Mouse (Mus musculus): ENCODE results near the gene Tnrc18. TPM values are rescaled to one million over a fixed set of nuclear protein-coding genes. Genes with fewer than 3 reads are reported as not detected.

The Tnrc18 gene
- total and polyA plus RNA-seq, 3 experiments: 58.6 to 91.5 (median 72.1) TPM

DNA sequence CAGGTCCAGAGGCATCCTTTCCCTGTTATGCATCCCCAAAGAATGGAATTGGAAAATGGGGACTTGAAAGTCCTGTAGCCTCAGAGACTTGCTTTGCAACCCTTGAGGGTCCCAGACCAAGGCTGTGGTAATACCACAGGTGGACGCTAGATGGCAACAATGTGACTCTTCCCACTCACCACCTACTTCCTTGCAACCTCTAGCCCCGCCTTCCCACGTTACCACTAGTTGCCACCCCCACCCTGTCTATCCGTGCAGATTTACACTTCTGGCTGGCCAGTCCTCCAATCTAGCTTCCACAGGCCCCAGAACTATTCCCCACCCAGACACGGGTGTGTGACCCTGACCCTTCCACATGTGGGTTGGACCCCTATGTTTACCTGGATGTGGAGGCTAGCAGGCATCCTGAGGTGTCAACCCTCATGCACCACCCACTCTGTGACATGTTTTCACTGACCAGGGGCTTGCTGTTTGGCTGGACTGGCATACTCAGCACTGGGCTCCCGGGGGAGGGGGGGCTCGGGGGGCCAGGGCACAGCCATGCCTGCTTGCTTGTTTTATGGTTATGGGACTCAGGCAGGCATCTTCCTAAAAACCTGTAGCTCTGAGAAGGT is 93.8 kb downstream of the Tnrc18 start:
- DNase-seq: peak; percentile 61

DNA sequence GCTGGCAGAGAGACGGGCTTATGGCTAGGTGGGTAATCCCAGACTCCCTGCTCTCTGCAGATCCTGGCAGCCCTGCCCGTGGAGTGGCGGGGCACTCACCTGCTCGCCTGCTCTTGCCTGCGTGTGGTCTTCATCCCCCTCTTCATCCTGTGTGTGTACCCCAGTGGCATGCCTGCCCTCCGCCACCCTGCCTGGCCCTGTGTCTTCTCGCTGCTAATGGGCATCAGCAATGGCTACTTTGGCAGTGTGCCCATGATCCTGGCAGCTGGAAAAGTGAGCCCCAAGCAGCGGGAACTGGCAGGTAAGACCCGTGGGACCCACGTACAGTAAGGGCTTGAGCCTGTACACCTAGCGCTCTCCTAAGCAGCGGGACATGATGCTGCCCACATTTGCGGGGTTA is 97.6 kb downstream of the Tnrc18 start:
- no peak for DNase-seq

GRCm38 (mm10) chr5:142718486-142718885 is 99.0 kb downstream of the Tnrc18 start:
- no peak for DNase-seq

GRCm38 (mm10) chr5:142718037-142718436 is 99.4 kb downstream of the Tnrc18 start:
- DNase-seq: peak; percentile 75

GRCm38 (mm10) chr5:142716056-142716455 is 101.4 kb downstream of the Tnrc18 start:
- no peak for DNase-seq

GRCm38 (mm10) chr5:142715059-142715458 is 102.4 kb downstream of the Tnrc18 start:
- DNase-seq: no peak

- peak; percentile 77 for DNase-seq
Observed at GRCm38 (mm10) chr5:142713966-142714365, 103.5 kb downstream of the Tnrc18 start.

DNA sequence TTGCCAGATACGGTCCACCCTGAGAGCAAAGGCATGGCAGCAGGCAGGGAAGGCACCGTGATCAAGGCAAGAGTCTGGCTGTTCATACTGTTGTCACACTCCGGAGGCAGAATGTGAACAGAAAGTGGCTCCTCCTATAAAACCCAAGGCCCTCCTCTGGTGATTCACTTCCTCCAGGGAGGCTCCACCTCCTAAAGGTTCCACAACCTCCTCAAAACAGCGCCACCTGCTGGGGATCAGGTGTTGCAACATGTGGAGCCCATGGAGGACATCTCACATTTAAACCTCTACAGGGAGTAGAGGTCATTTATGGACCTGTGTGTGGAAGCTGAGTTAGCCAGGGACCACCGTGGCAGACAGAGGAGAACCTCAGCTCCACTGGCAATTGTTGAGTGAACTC is 105.1 kb downstream of the Tnrc18 start:
- DNase-seq: no peak

DNA sequence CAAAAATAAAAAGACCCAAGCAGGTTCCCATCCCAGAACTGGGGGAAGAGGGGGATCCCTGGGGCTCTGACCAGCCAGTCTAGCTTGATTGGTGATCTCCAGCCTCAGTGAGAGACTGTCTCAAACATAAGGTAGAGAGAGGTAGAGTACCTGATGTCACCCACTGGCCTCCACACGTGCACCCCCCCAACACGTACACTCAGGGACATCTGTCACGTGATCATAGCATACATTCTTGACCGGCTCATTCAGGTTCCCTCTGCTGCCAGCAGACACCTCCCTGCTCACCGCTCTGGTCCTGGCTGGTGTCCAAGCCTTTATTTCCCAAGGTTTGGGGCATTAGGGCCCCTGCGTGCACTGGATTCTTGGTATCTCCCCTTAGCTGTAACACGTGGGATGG is 108.0 kb downstream of the Tnrc18 start:
- DNase-seq: no peak

DNA sequence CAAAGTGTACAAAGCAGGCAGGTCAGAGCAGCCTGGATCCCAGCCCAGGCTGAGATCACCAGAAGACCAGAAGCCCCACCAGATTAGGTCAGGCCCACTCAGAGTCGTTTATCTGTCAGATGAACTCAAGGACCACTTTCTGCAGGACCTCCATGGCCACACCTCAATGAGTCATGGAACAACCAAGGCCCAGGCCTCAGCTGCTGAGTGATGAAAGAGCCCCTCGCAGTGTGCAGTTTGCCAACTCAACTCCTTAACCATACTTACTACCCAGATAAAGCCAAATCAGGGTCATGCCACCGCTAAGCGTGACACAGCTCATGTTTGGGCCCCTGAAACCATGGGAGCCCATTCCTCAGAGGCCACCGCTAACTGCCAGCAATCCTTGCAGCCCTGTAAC is 109.8 kb downstream of the Tnrc18 start:
- peak; percentile 53 for DNase-seq

DNA sequence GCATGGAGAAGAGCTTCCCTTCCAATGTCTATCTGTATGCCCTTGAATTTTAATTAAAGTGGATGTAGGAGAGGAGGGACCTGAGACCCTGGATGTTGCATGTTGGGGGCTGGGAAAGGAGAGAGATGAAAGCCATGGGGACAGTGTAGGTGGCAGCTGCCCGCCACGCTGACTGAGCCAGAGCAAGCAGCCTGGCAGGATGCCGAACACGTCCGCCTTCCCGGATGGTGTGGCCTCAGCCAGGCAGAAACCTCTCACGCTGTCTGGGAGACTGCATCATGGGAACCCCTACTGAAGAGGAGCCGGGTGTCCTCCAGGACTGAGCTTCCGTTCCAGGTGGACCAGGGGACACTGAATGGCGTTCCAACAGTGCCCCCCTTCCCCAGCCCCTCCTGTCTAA is 113.9 kb downstream of the Tnrc18 start:
- DNase-seq: no peak

DNA sequence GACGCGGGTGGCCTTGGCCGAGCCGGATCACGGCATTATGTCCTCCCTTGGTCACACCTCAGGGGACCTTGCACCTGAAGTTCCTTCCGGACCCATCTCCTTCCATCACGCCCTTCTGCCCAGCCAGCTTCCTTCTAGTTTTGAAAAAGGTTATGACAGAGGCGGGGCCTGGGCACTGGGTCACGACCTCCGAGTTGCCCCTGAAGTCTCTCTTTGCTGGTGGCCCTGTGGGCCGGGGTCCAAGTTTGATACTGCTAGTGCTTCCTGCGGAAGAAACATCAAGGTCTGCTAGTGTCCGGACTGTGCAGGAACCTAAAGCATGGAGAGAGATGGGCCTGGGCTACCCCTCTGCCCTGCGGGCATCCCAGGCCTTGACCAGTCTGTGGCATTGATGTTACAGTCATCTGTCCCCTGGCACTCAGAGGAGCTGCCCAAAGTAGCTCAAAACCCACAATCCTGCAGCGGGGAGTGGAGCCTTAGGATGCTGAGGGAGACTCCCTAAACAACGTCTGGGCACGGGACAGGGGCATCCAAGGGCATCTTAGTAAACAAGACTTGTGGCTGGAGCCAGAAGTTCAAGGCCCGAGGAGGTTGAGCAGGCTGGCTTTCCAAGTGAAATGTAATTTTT is 114.8 kb downstream of the Tnrc18 start:
- DNase-seq: no peak

GRCm38 (mm10) chr5:142701651-142702510 is 115.6 kb downstream of the Tnrc18 start:
- DNase-seq: peak; percentile 52

DNA sequence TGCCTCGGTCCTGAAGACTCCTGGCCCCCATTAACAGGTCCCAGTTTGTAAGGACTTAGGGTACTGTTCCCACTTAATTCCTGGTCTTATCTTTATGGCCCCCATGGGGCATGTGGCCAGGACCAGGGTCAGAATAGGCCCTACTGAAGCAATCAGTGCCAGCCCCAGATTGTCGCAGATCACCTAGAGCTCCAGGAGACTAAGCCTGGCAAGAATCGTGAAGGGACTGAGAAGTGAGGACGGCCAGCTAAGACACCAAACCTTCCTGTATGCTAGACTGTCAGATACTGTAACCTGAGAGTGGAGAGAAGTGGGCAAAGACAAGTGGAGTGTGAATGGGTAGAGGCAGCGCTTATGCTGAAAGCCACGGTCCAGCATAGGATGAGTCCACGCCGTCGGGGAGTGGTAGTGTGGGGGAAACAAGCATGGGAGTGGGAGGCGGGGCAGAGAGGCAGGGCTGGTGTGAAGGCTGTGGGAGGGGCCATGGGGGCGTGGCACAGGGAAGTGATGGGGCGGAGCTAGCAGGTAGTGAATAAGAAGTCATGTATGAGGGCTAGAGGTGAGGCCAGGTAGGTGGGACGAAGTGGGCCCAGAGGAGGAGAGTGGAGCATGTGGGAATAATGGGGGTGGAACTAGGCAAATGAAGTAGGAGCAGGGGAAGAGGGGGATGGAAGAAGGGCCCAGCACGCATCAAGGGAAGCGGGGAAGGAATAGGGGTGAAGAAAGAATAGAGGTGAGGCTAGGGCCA is 116.4 kb downstream of the Tnrc18 start:
- no peak for DNase-seq

- DNase-seq: no peak
Observed at GRCm38 (mm10) chr5:142697742-142698141, 119.7 kb downstream of the Tnrc18 start.

GRCm38 (mm10) chr5:142696865-142697264 is 120.6 kb downstream of the Tnrc18 start:
- DNase-seq: no peak

- DNase-seq: no peak
Observed at GRCm38 (mm10) chr5:142696258-142696657, 121.2 kb downstream of the Tnrc18 start.

- peak; percentile 65 for DNase-seq
Observed at GRCm38 (mm10) chr5:142694627-142695340, 122.7 kb downstream of the Tnrc18 start.

DNA sequence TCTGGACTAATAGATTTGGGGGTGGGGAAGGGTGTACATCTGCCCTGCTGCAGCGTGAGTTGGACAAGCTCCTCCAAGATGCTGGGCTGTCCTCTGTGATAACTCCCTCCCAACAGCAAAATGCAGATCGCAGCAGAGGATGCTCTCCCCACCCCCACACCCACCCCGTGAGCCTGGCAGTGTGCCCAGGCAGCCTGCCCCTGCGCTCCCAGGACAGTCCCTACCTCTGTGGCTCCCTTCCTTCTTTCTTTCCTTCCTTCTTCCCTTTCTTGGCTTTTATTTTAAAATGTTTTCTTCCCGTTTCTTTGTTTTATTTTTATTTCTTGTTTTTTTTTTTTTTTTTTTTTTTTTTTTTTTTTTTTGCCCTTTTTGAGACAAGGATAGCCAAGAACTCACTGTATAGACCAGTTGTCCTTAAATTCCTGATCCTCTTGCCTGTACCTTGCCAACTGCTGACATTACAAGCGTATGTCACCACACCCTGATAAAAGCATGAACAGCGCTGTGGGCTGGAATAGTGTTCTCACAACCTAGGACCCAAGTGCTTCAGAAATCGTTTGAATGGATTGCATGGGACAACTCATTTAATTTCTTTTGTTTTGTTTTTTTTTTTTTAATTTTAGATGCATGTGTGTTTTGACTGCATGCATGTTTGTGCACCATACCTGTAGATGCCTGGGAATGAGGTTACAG is 123.6 kb downstream of the Tnrc18 start:
- DNase-seq: no peak

DNA sequence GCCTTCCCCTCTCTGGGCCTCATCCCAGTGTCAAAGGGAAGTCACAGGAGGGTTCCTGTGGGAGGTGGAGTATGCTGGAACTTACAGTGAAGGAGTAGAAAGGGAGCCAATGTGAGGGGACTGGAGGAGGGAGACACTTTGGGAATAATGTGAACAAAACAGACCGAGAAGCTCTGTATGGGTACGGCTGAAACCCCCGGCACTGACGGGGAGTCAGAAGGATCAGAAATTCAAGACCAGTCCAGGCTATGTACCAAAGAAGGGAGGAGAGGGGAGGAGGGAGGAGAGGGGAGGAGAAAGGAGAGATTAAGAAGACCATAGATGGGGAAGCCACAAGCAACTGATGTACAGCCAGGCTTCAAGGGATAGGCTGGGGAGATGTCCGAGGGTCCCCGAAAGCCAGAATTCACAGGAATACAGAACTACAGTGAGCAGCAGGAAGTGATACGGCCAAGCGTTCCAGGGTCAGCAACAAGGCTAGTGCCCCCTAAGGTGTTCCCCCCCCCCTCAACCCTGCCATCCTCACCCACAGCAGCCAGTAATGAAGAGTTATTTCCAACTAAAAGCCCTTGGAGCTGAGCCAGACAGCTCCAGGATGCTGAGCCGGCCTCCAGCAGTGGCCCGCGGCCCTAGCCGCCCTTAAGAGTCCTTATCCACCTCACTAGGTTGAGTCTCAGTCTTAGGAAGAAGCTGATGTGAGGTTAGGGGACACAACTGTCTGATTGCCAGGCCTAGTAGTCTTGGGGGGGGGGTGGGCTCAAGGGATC is 124.3 kb downstream of the Tnrc18 start:
- DNase-seq: no peak
